Mouse (Mus musculus) Patski (cell line): ENCODE data around the gene Musk. TPM values are rescaled to one million over a fixed set of nuclear protein-coding genes. Genes with fewer than 3 reads are reported as not detected.

Source experiments
- ATAC-seq: fragments of 100-300 bp; one replicate; pipeline ENCODE4 v1.8.0; 2021
- CTCF ChIA-PET: fragments of 350-600 bp; sonication (Branson Sonifier 250); formaldehyde crosslinking; loops from one replicate; lab custom pipeline; 2022; ENCODE audit warnings: inconsistent platforms; lab: Charles Lee
- POLR2A ChIA-PET: fragments of 350-600 bp; sonication (Branson Sonifier 250); formaldehyde crosslinking; loops from one replicate; lab custom pipeline; 2022; ENCODE audit warnings: antibody characterized with exemption, inconsistent platforms; lab: Charles Lee
- DNase-seq: peaks from one replicate; pipeline ENCODE4 v3.0.0-alpha.2; 2011; ENCODE audit warnings: low read depth, low spot score
- H3K27me3 ChIP-seq: fragments of 371-371 bp; one replicate; pipeline ENCODE4 v1.5.1; 2021
- CTCF ChIP-seq: fragments of 100-300 bp; IDR thresholded peaks from one replicate; pipeline ENCODE4 v1.5.1; 2021
- in situ Hi-C: fragments of 300-500 bp; cut with MboI; formaldehyde crosslinking; loops from 3 replicates; pipeline ENCODE4 v1.11.1; 2018; ENCODE audit warnings: low pct_unique_long_range_greater_than_20kb, mixed read lengths
- polyA plus RNA-seq: library from polyadenylated mRNA; unstranded; gene quantifications from one replicate; pipeline ENCODE4 v1.2.3, GENCODE M21; 2021

Musk gene
- polyA plus RNA-seq, 1 experiment from 2014 or later = not detected

- no peak for ATAC-seq
- no peak for DNase-seq
- POLR2A ChIA-PET = no interaction called here
- TF ChIP-seq CTCF = no peak
- CTCF ChIA-PET = interaction anchor here (0.7 kb wide), 1 partner anchor 10 kb away, joined by 3 read pairs; no protein-coding TSS in a partner anchor
- in situ Hi-C loops = no loop called here
- H3K27me3 ChIP-seq = no peaks in the 10 kb centered on the region
Observed at GRCm38 (mm10) chr4:58313344-58313743, 27.6 kb downstream of the Musk start.

- H3K27me3 ChIP-seq = no peaks in the 10 kb centered on the region
- ChIA-PET CTCF (interaction anchor here (1.1 to 1.5 kb wide), 2 partner anchors 15 to 48 kb away, joined by 3 to 4 read pairs; no protein-coding TSS in a partner anchor), POLR2A (no interaction called here)
- peak; percentile 42 for DNase-seq
- in situ Hi-C loops = no loop called here
- ATAC-seq = no peak
- TF ChIP-seq CTCF = no peak
Observed at GRCm38 (mm10) chr4:58314942-58315508, 29.3 kb downstream of the Musk start.

GRCm38 (mm10) chr4:58317536-58317935, 31.8 kb downstream of the Musk start:
- ATAC-seq (no peak), DNase-seq (no peak)
- CTCF ChIA-PET = no interaction called here
- no peaks in the 10 kb centered on the region for H3K27me3 ChIP-seq
- POLR2A ChIA-PET = interaction anchor here (0.6 kb wide), 1 partner anchor 8 kb away, joined by 3 read pairs; no protein-coding TSS in a partner anchor
- in situ Hi-C loops = no loop called here
- TF ChIP-seq CTCF = no peak

- TF ChIP-seq CTCF = no peak
- ATAC-seq (no peak), DNase-seq (no peak)
- POLR2A ChIA-PET = interaction anchor here (0.6 kb wide), 1 partner anchor 171 kb away, joined by 3 read pairs; no protein-coding TSS in a partner anchor
- in situ Hi-C loops = no loop called here
- CTCF ChIA-PET = interaction anchor here (1.1 kb wide), 1 partner anchor 10 kb away, joined by 3 read pairs; no protein-coding TSS in a partner anchor
- H3K27me3 ChIP-seq = no peaks in the 10 kb centered on the region
Observed at GRCm38 (mm10) chr4:58320293-58320692, 34.5 kb downstream of the Musk start.

- no peak for ATAC-seq
- POLR2A ChIA-PET = interaction anchor here (0.5 kb wide), 1 partner anchor 134 kb away, joined by 3 read pairs; no protein-coding TSS in a partner anchor
- in situ Hi-C loops = no loop called here
- no peak for TF ChIP-seq CTCF
- DNase-seq = no peak
- CTCF ChIA-PET = no interaction called here
- no peaks in the 10 kb centered on the region for H3K27me3 ChIP-seq
Observed at GRCm38 (mm10) chr4:58326746-58327145, 41.0 kb downstream of the Musk start.

GRCm38 (mm10) chr4:58328231-58328630, 42.5 kb downstream of the Musk start:
- in situ Hi-C loops = no loop called here
- POLR2A ChIA-PET = no interaction called here

GRCm38 (mm10) chr4:58330016-58330415, 44.3 kb downstream of the Musk start:
- ChIA-PET POLR2A (no interaction called here), CTCF (interaction anchor here (0.8 to 1.4 kb wide), 3 partner anchors 10 to 20 kb away, joined by 3 to 4 read pairs (median 3); no protein-coding TSS in a partner anchor)
- in situ Hi-C loops = no loop called here
- ATAC-seq (no peak), DNase-seq (no peak)
- H3K27me3 ChIP-seq = no peaks in the 10 kb centered on the region
- TF ChIP-seq CTCF = no peak

More at GRCm38 (mm10) chr4:58328231-58328630, 42.5 kb downstream of the Musk start:
- H3K27me3 ChIP-seq = no peaks in the 10 kb centered on the region
- DNase-seq (no peak), ATAC-seq (no peak)
- no peak for TF ChIP-seq CTCF
- CTCF ChIA-PET = no interaction called here

GRCm38 (mm10) chr4:58330864-58331638, 45.3 kb downstream of the Musk start:
- ATAC-seq (no peak), DNase-seq (no peak)
- in situ Hi-C loops = no loop called here
- H3K27me3 ChIP-seq = no peaks in the 10 kb centered on the region
- ChIA-PET POLR2A (no interaction called here), CTCF (interaction anchor here (1.0 kb wide), 1 partner anchor 11 kb away, joined by 3 read pairs; no protein-coding TSS in a partner anchor)
- TF ChIP-seq CTCF = no peak

GRCm38 (mm10) chr4:58332394-58332793, 46.6 kb downstream of the Musk start:
- ChIA-PET CTCF (no interaction called here), POLR2A (no interaction called here)
- DNase-seq (no peak), ATAC-seq (no peak)
- TF ChIP-seq CTCF = no peak
- no peaks in the 10 kb centered on the region for H3K27me3 ChIP-seq
- in situ Hi-C loops = no loop called here

GRCm38 (mm10) chr4:58336227-58336626, 50.5 kb downstream of the Musk start:
- in situ Hi-C loops = no loop called here
- DNase-seq = no peak
- TF ChIP-seq CTCF = no peak
- no peaks in the 10 kb centered on the region for H3K27me3 ChIP-seq
- ChIA-PET CTCF (no interaction called here), POLR2A (no interaction called here)
- no peak for ATAC-seq

GRCm38 (mm10) chr4:58339226-58339625, 53.5 kb downstream of the Musk start:
- no peak for TF ChIP-seq CTCF
- ChIA-PET CTCF (interaction anchor here (3.1 kb wide), 1 partner anchor 11 kb away, joined by 9 read pairs; no protein-coding TSS in a partner anchor), POLR2A (no interaction called here)
- ATAC-seq (no peak), DNase-seq (peak; percentile 44)
- H3K27me3 ChIP-seq = no peaks in the 10 kb centered on the region
- in situ Hi-C loops = no loop called here
